Mouse (Mus musculus) heart, postnatal 0 days (tissue): ENCODE measurements around the gene Ppp4r4. TPM values are rescaled to one million over a fixed set of nuclear protein-coding genes. Genes with fewer than 3 reads are reported as not detected.
"Not testable (repeated sequence)": the region's sequence is repeated elsewhere in the genome, so short reads cannot be mapped to it uniquely, and the experiment has no call there.

Experiments
- ATAC-seq: fragments of 200-750 bp; cut with Nextera tagmentation; 2 replicates; pipeline ENCODE4 v1.8.0; 2017; ENCODE audit warnings: low read depth, moderate number of reproducible peaks, moderate library complexity; ENCODE audit not compliant: insufficient read depth
- DNase-seq: peaks from one replicate; pipeline ENCODE4 v3.0.0-alpha.2; 2016; ENCODE audit warnings: low spot score
- H3K27ac ChIP-seq: fragments of 300-500 bp; sonication (generic); 2 replicates; pipeline ENCODE4 v1.5.1; 2014; ENCODE audit warnings: low read depth, mild to moderate bottlenecking
- H3K27me3 ChIP-seq: fragments of 300-500 bp; sonication (generic); 2 replicates; pipeline ENCODE4 v1.6.1; 2014; ENCODE audit warnings: low read length, mixed read lengths; ENCODE audit not compliant: control insufficient read depth, insufficient read depth
- H3K36me3 ChIP-seq: fragments of 300-500 bp; sonication (generic); replicated peaks from 2 replicates; pipeline ENCODE4 v1.6.1; 2014; ENCODE audit warnings: low read length, mixed read lengths; ENCODE audit not compliant: control insufficient read depth, insufficient read depth
- H3K4me1 ChIP-seq: fragments of 300-500 bp; sonication (generic); 2 replicates; pipeline ENCODE4 v1.6.1; 2014; ENCODE audit warnings: antibody characterized with exemption; ENCODE audit not compliant: control insufficient read depth, insufficient read depth
- H3K4me2 ChIP-seq: fragments of 300-500 bp; sonication (generic); 2 replicates; pipeline ENCODE4 v1.6.1; 2014; ENCODE audit warnings: low read depth, mild to moderate bottlenecking, low read length, moderate library complexity
- H3K4me3 ChIP-seq: fragments of 300-500 bp; sonication (generic); 2 replicates; pipeline ENCODE4 v1.5.1; 2014; ENCODE audit warnings: low read depth, low read length
- H3K9ac ChIP-seq: fragments of 300-500 bp; sonication (generic); replicated peaks from 2 replicates; pipeline ENCODE4 v1.6.1; 2014; ENCODE audit warnings: low read depth, low read length, mixed read lengths
- H3K9me3 ChIP-seq: fragments of 300-500 bp; sonication (generic); replicated peaks from 2 replicates; pipeline ENCODE4 v1.6.1; 2016; ENCODE audit warnings: low read length; ENCODE audit not compliant: control insufficient read depth
- CTCF ChIP-seq: IDR thresholded peaks from 2 replicates; pipeline ENCODE4 v1.5.1; 2016; ENCODE audit warnings: antibody characterized with exemption, control low read depth, low read depth
- EP300 ChIP-seq: IDR thresholded peaks from 2 replicates; pipeline ENCODE4 v1.6.1; 2016; ENCODE audit warnings: antibody characterized with exemption, low read depth
- WGBS: fragments of 180-500 bp; shearing (Covaris S2); extraction: QIAGEN DNeasy Blood & Tissue Kit; methylation state at CpG from one replicate; pipeline ENCODE4 v1.1.7; 2014; 5-methylcytosine and 5-hydroxymethylcytosine counted together
- polyA plus RNA-seq: library from polyadenylated mRNA; unstranded; fragments of >200 nt; fragmentation: Nextera tagmentation; extraction: Ambion mirVana; gene quantifications from 2 replicates; pipeline ENCODE4 v1.2.1, GENCODE M21; 2015
- total RNA-seq: library from RNA; depleted of rRNA; stranded (reverse); fragments of >200 nt; gene quantifications from 2 replicates; pipeline ENCODE4 v1.2.3, GENCODE M21; 2014; ENCODE audit warnings: low replicate concordance

Ppp4r4 gene
- total and polyA plus RNA-seq, 2 experiments from 2014 or later, result 0.12 to 1.1 TPM

DNA sequence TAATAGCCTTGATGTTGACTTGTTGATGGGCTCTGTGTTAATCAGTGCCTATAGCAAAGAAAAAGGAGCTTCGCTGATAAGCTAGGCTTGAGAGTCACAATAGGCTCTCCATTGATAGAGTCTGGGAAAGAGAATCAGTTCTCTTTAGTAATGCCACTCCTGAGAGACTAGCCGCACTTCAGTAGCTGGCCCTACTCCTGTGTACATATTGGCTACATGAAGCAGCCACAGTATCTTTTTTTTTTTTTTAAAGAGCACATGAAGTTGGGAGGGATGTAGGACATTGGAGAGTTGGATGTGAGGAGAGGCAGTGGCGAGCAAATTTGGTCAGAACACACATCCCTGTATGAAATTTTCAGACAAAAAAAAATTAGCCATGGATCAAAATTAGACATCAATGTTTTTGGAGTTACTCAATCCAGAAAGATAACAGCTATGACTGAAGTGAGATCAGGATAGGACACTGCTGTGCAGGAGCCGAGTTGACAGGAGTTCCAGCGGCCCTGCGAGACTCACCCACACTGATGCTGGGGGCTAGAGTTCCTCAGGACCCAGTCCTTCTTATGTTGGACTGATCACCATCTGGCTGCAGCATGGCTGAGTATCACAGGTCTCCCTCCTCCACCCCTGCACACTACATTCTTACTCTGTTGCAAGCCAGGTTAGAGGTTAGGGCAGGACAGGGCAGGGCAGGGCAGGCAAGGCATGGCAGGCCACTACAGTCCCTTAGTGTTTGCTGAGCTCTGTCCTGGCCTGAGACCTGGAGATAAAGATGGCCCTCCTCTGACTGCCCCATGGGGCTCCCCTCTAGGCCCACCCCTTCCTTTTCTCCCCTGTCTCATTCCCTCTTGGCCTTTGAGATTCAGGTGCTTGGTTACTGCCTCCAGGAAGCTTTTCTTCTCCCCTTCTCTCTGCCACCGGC lies 123.3 kb downstream of the Ppp4r4 start:
- DNase-seq (no peak), ATAC-seq (no peak)
- H3K36me3 ChIP-seq, result no peaks in the 10 kb centered on the region
- H3K9me3 ChIP-seq, result 0 out of 2 replicates have a peak, but pooled peaks cover 2% of the 10 kb centered on the region
- no peak overlapping the region for H3K4me3 ChIP-seq
- no peak overlapping the region for H3K9ac ChIP-seq
- no peak overlapping the region for H3K4me2 ChIP-seq
- WGBS, result 71% methylated on average over 7 of the region's 7 CpGs
- no peak for TF ChIP-seq EP300
- no peak for TF ChIP-seq CTCF
- no peak overlapping the region for H3K27ac ChIP-seq
- no peaks in the 10 kb centered on the region for H3K4me1 ChIP-seq
- no peaks in the 10 kb centered on the region for H3K27me3 ChIP-seq

DNA sequence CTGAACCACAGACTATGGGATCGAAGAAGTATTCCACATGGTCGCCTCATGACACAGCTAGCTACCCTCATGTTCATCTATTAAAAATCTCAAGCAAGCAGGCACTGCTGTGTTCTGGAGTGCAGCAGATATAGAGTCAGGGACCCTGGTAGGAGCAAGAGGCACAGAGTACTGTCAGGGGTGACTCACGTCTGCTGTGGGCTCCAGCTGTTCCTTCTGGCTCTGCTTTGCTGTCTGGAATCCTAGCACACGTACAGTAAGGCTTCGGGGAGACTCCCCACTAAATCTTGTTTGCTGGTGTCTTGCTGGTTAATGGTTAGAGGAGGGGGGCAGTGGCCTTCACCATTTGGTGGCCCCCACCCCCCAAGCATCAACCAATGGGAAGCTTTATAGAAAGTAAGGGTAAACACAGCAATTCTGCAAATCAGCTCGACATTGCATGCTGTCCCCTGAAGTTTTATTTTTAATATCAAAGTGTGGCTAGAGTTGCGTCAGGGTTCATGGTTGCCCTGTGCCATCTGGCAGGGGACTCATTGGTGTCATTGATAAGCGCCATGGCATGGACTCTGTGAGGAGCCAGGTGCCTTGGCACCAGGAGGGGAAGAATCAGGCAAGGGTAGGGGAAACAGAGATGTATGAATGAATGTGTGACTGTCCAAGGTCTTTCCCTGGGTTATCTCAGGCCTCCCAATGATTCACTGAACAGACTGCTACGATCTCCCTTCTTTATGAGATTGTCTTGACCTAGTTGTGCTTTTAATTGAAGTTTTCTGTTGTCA lies 125.0 kb downstream of the Ppp4r4 start, which contains the start of gene Serpina6:
TSS of gene Serpina6 (minus strand) at position 365 of the 779 bp plus-strand sequence.
- ATAC-seq, result no peak
- WGBS, result 69% methylated on average over 9 of the region's 9 CpGs

DNA sequence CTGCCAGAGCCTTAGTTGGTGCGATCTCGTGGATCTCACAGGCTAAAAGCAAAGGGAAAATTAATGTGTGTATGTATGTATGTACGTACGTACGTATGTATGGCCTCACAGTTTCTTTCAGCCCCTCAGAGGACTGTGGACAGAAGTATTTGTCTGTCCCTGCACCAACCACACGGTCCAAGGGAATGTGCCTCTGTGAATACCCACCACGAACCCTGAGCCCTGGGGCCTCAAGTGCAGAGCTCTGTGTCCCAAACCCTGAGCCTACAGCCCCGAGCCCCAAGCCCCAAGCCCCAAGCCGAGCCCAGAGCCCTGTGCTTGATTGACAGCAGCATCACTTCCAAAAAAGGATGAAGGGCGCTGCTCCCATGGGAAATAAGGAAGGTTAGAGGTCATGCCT lies 125.9 kb downstream of the Ppp4r4 start:
- Histone ChIP-seq H3K9me3 (no peaks in the 10 kb centered on the region), H3K27me3 (no peaks in the 10 kb centered on the region), H3K36me3 (no peaks in the 10 kb centered on the region), H3K4me1 (no peaks in the 10 kb centered on the region), H3K4me3 (no peak overlapping the region), H3K9ac (no peak overlapping the region), H3K27ac (no peak overlapping the region), H3K4me2 (no peak overlapping the region)
- ATAC-seq, result no peak
- TF ChIP-seq CTCF (no peak), EP300 (no peak)
- 70% methylated on average over 10 of the region's 10 CpGs for WGBS
- no peak for DNase-seq

More for the DNA sequence above, 125.0 kb downstream of the Ppp4r4 start, which contains the start of gene Serpina6:
- Histone ChIP-seq H3K27me3 (no peaks in the 10 kb centered on the region), H3K4me2 (no peak within 1 kb of the TSS), H3K9ac (no peak within 1 kb of the TSS), H3K9me3 (no peaks in the 10 kb centered on the region), H3K4me3 (no peak within 1 kb of the TSS), H3K27ac (no peak within 1 kb of the TSS), H3K36me3 (no peaks in the 10 kb centered on the region), H3K4me1 (no peaks in the 10 kb centered on the region)
- TF ChIP-seq CTCF, result no peak
- no peak for TF ChIP-seq EP300
- no peak for DNase-seq

DNA sequence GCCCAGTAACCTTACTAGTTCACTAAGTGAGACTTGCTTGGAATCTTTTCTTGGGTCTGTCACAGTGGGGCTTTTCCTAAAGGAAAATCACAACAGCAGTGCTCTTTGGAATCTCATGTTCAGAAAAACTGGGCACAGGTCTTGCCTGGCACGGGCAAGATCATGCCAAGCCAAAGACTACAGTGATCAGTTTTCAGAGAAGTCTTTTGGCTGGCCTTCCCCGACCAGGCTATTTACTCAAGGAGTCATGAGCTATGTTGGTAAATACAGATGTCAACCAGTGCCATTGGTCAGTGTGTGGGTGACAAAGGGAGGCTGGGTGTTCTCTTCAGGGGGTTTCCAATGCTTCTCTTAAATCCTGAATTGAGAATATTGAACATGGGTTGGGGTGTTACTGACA lies 127.1 kb downstream of the Ppp4r4 start:
- DNase-seq (no peak), ATAC-seq (no peak)
- Histone ChIP-seq H3K27ac (no peak overlapping the region), H3K9me3 (no peaks in the 10 kb centered on the region), H3K4me2 (no peak overlapping the region), H3K4me1 (no peaks in the 10 kb centered on the region), H3K36me3 (no peaks in the 10 kb centered on the region), H3K9ac (no peak overlapping the region), H3K27me3 (no peaks in the 10 kb centered on the region), H3K4me3 (no peak overlapping the region)
- WGBS, result 79% methylated on average over 2 of the region's 2 CpGs
- TF ChIP-seq EP300 (no peak), CTCF (no peak)

DNA sequence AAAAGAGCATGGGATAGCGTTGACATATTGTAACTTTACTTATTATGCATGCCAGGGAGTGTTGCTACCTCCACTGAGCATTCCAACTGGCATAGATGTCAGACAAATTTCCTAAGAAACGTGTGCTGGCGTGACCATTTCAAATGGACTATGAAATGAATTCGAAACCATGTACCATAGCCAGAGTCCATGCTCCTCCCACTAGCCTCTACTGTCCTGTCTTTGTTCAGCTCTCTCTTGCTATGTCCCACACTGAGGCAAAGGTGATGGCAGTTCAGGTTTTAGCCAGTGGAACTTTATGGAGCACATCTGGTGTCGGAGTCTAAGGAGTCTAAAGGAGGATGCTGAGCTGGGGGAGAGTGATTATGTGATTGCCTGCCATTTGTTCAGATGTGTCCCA lies 128.0 kb downstream of the Ppp4r4 start:
- Histone ChIP-seq H3K27ac (no peak overlapping the region), H3K4me3 (no peak overlapping the region), H3K9me3 (no peaks in the 10 kb centered on the region), H3K27me3 (no peaks in the 10 kb centered on the region), H3K4me2 (no peak overlapping the region), H3K9ac (no peak overlapping the region), H3K4me1 (no peaks in the 10 kb centered on the region), H3K36me3 (no peaks in the 10 kb centered on the region)
- TF ChIP-seq EP300 (no peak), CTCF (no peak)
- DNase-seq (no peak), ATAC-seq (no peak)
- 79% methylated on average over 5 of the region's 5 CpGs for WGBS

DNA sequence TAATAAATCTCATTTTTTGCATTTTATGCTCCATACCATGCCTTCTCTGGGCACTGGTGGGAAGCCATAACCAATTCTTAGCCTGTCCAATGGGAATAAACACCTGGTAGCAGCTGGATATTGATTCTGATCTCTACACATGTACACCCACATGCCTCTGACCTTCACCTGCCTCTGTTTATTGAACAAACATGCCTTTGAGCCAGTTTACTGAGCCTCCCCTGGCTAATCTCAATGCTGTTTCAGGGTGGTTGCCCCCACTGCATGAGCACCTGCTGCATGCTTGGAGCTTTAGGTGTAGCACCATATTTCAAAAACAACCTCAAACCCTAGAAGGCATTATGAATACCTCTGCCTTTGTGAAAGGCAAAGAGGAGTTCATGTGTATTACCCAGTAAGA lies 130.0 kb downstream of the Ppp4r4 start:
- DNase-seq, H3K4me1 ChIP-seq, ATAC-seq, H3K36me3 ChIP-seq, H3K9ac ChIP-seq, H3K27me3 ChIP-seq, H3K9me3 ChIP-seq, H3K4me3 ChIP-seq, H3K27ac ChIP-seq, H3K4me2 ChIP-seq: not testable (repeated sequence)
